Mouse (Mus musculus): ENCODE results near the gene Gm20716.
"Not testable (repeated sequence)": the region's sequence is repeated elsewhere in the genome, so short reads cannot be mapped to it uniquely, and the experiment has no call there.

The Gm20716 gene

GRCm38 (mm10) chr2:168166750-168167460 is 63.3 kb downstream of the Gm20716 start:
- no peak for DNase-seq (ENCODE audit: low spot score in 2 of 2)

- DNase-seq (ENCODE audit: low spot score in 2 of 2): no peak
Measured at GRCm38 (mm10) chr2:168161978-168162377, 68.2 kb downstream of the Gm20716 start.

DNA sequence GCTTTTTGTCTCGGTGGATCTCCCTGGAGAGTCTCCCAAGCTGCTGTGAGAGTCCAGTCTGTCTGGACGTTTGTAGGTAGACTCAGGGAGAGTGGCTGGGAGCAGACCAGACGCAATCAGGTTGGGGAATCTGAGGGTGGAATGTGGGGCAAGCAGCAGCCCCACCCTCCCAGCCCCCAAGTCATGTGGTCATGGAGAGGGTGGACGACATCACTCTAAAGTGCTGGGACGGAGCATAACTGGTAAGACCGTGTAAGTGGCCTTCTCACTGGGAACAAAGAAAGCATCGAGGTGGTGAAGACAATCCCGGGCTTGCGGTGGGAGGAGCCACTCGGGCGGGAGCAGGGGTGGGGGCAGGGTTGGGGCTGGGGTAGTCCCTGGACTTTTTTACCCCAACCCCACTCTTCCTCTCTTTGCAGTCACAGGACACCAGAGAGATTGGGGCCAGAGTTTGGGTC is 68.6 kb downstream of the Gm20716 start:
- no peak for DNase-seq (ENCODE audit: low spot score in 2 of 2)

DNA sequence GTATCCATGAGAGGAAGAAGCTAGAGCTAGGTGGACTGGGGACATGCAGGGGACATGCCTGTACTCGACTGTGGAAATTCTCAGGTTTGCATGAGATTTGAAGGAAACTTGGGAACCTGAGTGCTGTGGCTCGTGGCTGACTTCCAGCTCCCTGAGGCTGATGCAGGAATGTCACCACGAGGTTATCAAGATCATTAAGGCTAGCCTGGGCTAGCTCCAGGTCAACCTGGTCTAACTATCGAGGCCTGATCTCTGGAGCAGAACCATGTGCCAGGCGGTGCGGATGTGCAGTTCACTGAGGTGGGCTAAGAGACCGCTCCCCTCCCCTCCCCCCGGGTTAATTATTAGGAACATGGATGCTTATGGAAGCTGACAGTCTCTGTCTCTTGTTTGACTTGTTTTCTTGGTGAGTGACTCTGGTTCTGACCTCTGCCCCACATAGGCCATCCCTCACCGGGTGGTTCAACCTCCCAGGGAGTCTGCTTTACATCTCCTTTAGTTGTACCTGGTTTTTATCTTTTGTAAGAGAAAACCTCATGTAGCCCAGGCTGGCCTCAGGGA is 69.7 kb downstream of the Gm20716 start:
- DNase-seq (ENCODE audit: low spot score in 2 of 2): no peak

GRCm38 (mm10) chr2:168158911-168159711 is 71.1 kb downstream of the Gm20716 start:
- DNase-seq (ENCODE audit: low spot score in 2 of 2): no peak

DNA sequence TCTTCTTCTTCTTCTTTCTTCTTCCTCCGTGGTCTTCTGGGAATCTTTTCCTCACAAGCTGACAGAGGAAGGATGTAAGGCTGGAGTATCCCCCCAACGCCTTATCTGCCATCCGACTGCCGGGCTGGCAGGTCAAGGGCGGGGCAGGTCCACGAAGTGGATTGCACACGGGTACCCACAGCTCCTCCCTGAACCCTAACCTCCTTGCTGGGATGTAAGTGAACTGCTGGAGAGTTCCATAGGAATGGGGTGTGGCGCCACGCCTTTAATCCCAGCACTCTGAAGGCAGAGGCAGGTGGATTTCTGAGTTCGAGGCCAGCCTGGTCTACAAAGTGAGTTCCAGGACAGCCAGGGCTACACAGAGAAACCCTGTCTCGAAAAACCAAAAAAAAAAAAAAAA is 72.2 kb downstream of the Gm20716 start:
- not testable (repeated sequence) for DNase-seq (ENCODE audit: low spot score in 2 of 2)

GRCm38 (mm10) chr2:168156361-168156760 is 73.8 kb downstream of the Gm20716 start:
- DNase-seq (ENCODE audit: low spot score in 2 of 2): no peak

GRCm38 (mm10) chr2:168155666-168156065 is 74.5 kb downstream of the Gm20716 start:
- no peak for DNase-seq (ENCODE audit: low spot score in 2 of 2)

DNA sequence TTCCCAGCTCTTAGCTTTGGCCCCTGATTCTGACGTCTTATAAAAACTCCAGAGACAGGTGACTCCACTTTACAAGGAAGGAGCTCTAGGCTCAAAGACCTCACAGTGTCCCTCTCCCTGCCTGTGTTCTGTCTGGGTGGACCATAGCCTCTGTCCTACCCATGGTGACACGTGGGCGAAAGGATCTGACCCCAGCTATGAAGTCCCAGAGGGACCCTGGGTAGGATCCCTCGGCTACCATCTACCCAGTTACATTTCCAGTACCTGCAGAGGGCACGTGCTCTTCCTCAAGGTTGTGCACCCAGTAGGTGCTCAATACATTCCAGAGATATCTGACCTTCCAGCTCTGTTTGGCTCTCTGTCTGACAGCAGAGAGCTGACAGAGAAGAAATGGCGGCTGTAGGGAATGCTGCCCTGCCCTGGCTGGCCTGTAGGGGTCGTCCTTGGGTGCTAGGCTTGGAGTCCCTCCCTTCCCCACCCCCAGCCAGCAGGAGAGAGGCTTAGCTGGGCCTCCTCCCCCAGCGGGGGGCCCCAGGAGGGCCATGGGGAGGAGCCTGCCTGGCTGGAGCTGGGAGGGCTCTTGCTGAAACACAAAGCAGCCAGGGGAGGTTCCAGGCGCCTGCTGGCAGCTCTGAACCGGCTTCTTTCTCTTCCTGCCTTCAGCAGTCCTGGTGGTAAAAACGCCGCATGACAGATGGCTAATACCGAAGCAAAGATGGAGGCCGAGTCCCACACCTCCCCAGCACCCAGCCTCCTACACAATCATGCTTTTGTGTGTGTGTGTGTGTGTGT is 75.9 kb downstream of the Gm20716 start:
- DNase-seq (ENCODE audit: low spot score in 2 of 2): peak; percentile 45 to 67

DNA sequence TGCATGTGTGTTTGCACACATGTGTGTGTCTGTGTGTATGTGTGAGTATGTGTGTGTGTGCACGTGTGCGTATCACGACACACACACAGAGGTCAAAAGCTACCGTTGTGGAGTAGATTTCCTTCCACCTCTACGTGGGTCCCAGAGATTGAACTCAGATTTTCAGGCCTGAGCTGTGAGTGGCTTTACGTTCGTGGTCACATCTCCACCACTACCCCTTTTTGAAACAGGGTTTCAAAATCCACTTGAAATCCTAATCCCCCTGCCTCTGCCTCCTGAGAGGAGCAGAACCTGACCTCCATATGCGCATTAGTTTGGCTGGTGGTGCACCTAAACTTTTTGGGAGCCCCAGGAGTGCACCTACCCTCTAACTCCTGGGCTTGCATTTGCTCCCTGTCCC is 80.9 kb downstream of the Gm20716 start:
- no peak for DNase-seq (ENCODE audit: low spot score in 2 of 2)

GRCm38 (mm10) chr2:168147722-168148432 is 82.3 kb downstream of the Gm20716 start:
- no peak for DNase-seq (ENCODE audit: low spot score in 2 of 2)

- DNase-seq (ENCODE audit: low spot score in 2 of 2): no peak
Measured at GRCm38 (mm10) chr2:168145437-168145836, 84.7 kb downstream of the Gm20716 start.

DNA sequence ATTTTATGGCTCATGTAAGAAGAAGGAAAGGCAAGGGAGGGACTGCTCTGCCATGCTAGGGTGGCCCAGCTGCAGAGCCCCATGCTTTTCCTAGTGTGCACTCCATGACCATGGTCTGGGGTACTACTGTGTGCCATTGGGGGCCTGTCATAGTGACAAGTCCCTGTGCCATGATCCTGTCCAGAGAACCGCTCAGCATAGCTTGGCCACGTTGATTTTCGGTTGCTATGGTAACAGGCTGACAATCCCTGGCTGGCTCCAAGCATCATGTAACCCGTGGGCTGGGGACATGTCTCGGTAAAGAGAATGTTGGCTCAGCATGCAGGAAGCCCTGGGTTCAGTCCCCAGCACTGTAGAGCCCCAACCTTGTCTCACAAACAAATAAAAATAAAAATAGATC is 86.4 kb downstream of the Gm20716 start:
- peak in 1 of 2 experiments; percentile 19 for DNase-seq (ENCODE audit: low spot score in 2 of 2)

- no peak for DNase-seq (ENCODE audit: low spot score in 2 of 2)
Measured at GRCm38 (mm10) chr2:168137161-168137560, 93.0 kb downstream of the Gm20716 start.

All from cerebellum, postnatal 4 days (tissue).